Mouse (Mus musculus): ENCODE results near the gene Med15.
A peak's percentile ranks its signal among the peaks of the same experiment; 100 is the strongest.
"Not testable (repeated sequence)": the region's sequence is repeated elsewhere in the genome, so short reads cannot be mapped to it uniquely, and the experiment has no call there.

Med15 gene

DNA sequence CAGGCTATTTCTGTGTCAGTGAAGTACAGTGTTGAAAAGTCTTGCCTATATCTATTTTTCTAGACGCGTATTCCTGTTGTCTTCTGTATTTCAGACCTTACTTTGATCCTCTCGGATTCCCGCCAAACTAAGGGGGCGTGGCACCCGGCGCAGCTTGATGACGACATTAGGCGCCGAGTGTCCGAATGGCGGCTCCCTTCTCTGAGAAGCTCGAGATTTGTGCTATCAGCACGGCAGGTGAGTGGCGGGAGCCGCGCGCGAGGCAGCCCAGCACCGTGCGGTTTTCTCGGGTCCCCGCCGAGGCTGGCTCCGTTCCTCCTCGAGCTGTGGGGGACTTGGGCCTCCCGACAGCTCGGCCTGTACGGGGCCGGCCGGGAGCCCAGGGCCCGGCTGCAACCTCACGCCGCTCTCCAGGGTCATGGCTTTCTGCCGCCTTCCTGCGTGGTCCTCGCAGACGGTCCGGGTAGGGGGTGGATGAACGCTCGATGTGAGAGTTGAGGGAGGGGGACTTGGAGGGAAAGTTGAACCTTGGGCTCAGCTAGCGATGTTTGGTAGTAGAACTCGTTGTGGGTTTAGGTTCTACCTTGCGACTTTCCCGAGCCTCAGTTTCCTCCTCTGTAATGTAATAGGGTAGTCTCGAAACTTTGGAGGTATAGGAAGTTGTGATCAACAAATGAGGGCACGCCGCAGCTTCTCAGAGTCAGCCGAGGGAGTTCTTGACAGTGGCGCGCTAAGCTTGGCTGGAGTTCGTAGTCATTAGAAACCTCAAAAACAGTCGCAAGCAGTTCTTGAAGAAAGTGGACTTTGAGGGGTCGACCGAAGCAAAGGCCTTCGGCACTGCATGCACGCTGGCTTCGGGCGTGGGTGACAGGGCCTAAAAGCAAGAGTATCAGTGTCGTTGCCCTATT lies 113.2 kb downstream of the Med15 start, which contains the start of gene Smpd4:
Gene Smpd4 (plus strand): TSS at position 157 of the 908 bp plus-strand sequence.
- DNase-seq (ENCODE audit: extremely low spot score, low read depth, low spot score) = peak; percentile 81

DNA sequence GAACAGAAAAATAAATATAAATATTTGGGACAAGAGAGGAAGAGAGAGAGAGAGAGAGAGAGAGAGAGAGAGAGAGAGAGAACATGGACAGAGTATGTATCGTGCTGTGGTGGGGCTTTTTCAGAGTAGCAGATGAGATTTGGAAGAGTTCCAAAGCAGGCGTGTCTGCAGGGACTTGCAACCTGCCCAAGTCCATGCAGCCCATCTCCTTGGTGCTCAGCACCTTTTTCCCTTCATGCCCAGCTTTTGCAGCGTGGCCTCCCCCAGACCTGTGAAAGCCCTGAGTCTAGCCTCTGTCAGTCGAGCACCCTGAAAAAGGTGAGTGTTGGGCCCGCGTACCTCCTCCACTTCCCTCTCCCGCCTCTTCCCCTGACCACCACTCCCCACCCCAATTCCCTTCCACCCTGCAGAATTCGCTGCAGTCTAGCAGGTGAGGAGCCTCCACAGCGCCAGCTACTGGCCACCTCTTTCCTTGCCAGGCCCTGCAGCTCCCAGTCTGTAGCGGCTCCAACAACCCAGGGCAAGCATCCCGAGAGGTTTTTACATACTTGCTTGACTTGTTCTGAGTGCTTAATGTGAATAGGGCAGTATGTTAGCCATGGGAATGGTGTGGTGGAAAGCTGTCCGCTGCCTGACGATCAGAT lies 114.6 kb downstream of the Med15 start:
- DNase-seq (ENCODE audit: extremely low spot score, low read depth, low spot score) = no peak

DNA sequence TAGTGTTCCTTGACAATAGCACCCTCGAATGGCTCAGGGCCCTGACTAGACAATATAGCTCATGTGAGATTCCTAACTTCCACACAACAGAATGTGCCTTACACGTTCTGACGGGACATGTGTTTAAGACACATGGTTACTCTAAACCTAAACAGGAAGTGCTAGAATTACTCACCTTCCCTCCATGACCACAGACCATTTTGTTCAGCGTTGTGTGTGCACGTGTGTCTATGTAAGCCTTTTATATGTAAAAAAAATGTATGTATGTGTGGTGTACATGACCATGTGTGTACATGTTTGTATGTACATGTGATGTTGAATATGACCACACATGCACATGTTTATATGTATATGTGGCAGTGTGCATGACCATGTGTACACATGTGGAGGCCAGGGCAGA lies 116.5 kb downstream of the Med15 start:
- DNase-seq (ENCODE audit: extremely low spot score, low read depth, low spot score) = no peak

DNA sequence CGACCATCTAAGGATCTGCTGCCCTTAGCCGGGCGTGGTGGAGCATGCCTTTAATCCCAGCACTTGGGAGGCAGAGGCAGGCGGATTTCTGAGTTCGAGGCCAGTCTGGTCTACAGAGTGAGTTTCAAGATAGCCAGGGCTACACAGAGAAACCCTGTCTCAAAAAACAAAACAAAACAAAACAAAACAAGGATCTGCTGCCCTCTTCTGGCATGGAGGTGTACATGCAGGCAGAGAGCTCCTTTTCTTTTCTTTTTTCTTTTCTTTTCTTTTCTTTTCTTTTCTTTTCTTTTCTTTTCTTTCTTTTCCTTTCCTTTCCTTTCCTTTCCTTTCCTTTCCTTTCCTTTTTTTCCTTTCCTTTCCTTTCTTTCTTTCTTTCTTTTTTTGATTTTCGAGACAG lies 118.0 kb downstream of the Med15 start:
- DNase-seq (ENCODE audit: extremely low spot score, low read depth, low spot score) = not testable (repeated sequence)

DNA sequence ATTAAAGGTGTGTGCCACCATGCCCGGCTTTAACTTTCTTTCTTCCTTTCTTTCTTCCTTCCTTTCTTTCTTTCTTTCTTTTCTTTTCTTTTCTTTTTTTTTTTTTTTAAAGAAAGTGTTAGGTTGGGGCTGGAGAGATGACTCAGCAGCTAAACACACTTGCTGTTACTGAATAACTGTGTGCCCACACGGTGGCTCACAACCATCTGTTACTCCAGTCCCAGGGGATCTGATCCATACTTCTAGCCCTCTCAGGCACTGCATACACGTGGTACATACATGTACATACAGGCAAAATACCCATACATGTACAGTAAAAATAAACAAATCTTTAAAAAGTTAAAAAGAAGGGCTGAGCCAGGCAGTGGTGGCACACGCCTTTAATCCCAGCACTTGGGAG lies 121.3 kb downstream of the Med15 start:
- DNase-seq (ENCODE audit: extremely low spot score, low read depth, low spot score) = no peak

DNA sequence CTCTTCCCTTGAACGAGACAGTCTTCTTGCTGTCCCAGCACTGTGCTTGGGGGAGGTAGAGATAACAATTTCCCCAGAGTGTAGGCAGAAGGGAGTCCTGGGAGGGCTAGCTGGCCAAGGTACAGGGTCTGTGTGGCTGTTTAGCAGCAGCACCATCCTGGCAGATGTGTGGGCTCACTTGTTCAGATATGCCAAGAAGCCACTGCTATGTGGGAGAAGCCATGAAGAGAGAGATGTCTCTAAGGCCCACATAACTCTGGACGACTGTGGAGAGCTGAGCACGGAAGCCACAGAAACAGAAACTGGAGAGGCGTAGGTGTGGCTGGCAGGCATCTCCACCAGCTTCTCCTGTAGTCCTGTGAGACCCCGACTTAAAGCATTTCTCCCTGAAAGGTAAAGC lies 127.0 kb downstream of the Med15 start:
- no peak for DNase-seq (ENCODE audit: extremely low spot score, low read depth, low spot score)

DNA sequence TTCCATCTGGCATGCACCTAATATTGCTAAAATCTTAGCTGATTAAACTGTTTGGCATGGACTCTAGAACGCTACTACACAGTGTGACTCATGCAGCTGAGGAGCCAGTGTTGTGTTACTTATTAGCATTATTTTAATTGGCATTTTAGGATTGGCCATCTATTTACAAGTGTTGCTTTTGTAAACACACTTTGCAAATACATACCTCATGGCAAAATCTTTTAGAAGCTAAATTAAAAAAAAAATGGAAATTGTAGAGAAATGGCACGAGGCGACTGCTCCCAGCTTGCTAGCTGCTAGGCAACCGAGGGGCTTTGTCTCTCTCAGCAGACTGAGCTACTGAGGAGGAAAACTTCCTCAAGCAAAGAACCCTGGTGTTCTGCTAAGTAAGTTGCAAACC lies 127.8 kb downstream of the Med15 start:
- no peak for DNase-seq (ENCODE audit: extremely low spot score, low read depth, low spot score)
